Mouse (Mus musculus) intestine, embryonic 15.5 days (tissue): ENCODE results near the gene Slc1a3. TPM values are rescaled to one million over a fixed set of nuclear protein-coding genes. Genes with fewer than 3 reads are reported as not detected.
A peak's percentile ranks its signal among the peaks of the same experiment; 100 is the strongest.

Experiments
- ATAC-seq: fragments of 200-750 bp; cut with Nextera tagmentation; 2 replicates; pipeline ENCODE4 v1.8.0; 2017; ENCODE audit warnings: moderate TSS enrichment, moderate library complexity
- H3K27ac ChIP-seq: fragments of 300-500 bp; sonication (generic); 2 replicates; pipeline ENCODE4 v1.5.1; 2015; ENCODE audit warnings: mild to moderate bottlenecking, inconsistent platforms
- H3K27me3 ChIP-seq: fragments of 300-500 bp; sonication (generic); replicated peaks from 2 replicates; pipeline ENCODE4 v1.6.1; 2015; ENCODE audit warnings: inconsistent platforms
- H3K36me3 ChIP-seq: fragments of 300-500 bp; sonication (generic); 2 replicates; pipeline ENCODE4 v1.6.1; 2015; ENCODE audit warnings: inconsistent platforms
- H3K4me1 ChIP-seq: fragments of 300-500 bp; sonication (generic); replicated peaks from 2 replicates; pipeline ENCODE4 v1.6.1; 2015; ENCODE audit warnings: inconsistent platforms
- H3K4me2 ChIP-seq: fragments of 300-500 bp; sonication (generic); replicated peaks from 2 replicates; pipeline ENCODE4 v1.6.1; 2015; ENCODE audit warnings: mild to moderate bottlenecking, inconsistent platforms
- H3K4me3 ChIP-seq: fragments of 300-500 bp; sonication (generic); replicated peaks from 2 replicates; pipeline ENCODE4 v1.5.1; 2015; ENCODE audit warnings: inconsistent platforms
- H3K9ac ChIP-seq: fragments of 300-500 bp; sonication (generic); 2 replicates; pipeline ENCODE4 v1.6.1; 2015; ENCODE audit warnings: inconsistent platforms
- H3K9me3 ChIP-seq: fragments of 300-500 bp; sonication (generic); 2 replicates; pipeline ENCODE4 v1.6.1; 2016; ENCODE audit warnings: inconsistent platforms
- WGBS: fragments of 180-500 bp; shearing (Covaris S2); methylation state at CpG from one replicate; pipeline ENCODE4 v1.1.7; 2015; 5-methylcytosine and 5-hydroxymethylcytosine counted together
- polyA plus RNA-seq: library from polyadenylated mRNA; unstranded; fragments of >200 nt; fragmentation: Nextera tagmentation; extraction: Ambion mirVana; gene quantifications from 2 replicates; pipeline ENCODE4 v1.2.1, GENCODE M21; 2015

The Slc1a3 gene
- polyA plus RNA-seq, result 6.5 and 6.8 TPM in 2 replicates

GRCm38 (mm10) chr15:8710146-8711006, at the start of gene Slc1a3:
Gene Slc1a3 (minus strand): TSS chr15:8710764.
- WGBS, result under 1% methylated on average over 34 of the region's 34 CpGs
- no peaks in the 10 kb centered on the region for H3K9me3 ChIP-seq

GRCm38 (mm10) chr15:8759026-8759425, 48.5 kb upstream of the Slc1a3 start:
- Histone ChIP-seq H3K27ac (no peak overlapping the region), H3K4me3 (no peak overlapping the region), H3K4me1 (no peaks in the 10 kb centered on the region), H3K4me2 (no peak overlapping the region), H3K36me3 (no peaks in the 10 kb centered on the region), H3K9ac (no peak overlapping the region), H3K9me3 (no peaks in the 10 kb centered on the region), H3K27me3 (no peaks in the 10 kb centered on the region)
- 64% methylated on average over 3 of the region's 3 CpGs for WGBS
- no peak for ATAC-seq

More at GRCm38 (mm10) chr15:8710146-8711006, at the start of gene Slc1a3:
- Histone ChIP-seq H3K27me3 (no peaks in the 10 kb centered on the region; the same call in 1 of the 2 replicates), H3K9ac (peak within 1 kb of the TSS; percentile 48), H3K4me3 (peak within 1 kb of the TSS; percentile 66), H3K4me1 (no peaks in the 10 kb centered on the region), H3K27ac (0 out of 2 replicates have a peak within 1 kb of the TSS, but pooled peaks have one; percentile 40), H3K36me3 (no peaks in the 10 kb centered on the region), H3K4me2 (peak within 1 kb of the TSS; percentile 94)
- peak; percentile 94 for ATAC-seq

- no peak overlapping the region for H3K27ac ChIP-seq
- no peak overlapping the region for H3K4me2 ChIP-seq
- H3K9ac ChIP-seq, result no peak overlapping the region
- no peaks in the 10 kb centered on the region for H3K9me3 ChIP-seq
- no peaks in the 10 kb centered on the region for H3K4me1 ChIP-seq
- H3K27me3 ChIP-seq, result no peaks in the 10 kb centered on the region
- H3K36me3 ChIP-seq, result no peaks in the 10 kb centered on the region
- no peak for ATAC-seq
- H3K4me3 ChIP-seq, result no peak overlapping the region
- WGBS, result 77% methylated on average over 6 of the region's 6 CpGs
Measured at GRCm38 (mm10) chr15:8756441-8756840, 45.9 kb upstream of the Slc1a3 start.

GRCm38 (mm10) chr15:8749762-8750161, 39.2 kb upstream of the Slc1a3 start:
- Histone ChIP-seq H3K4me2 (no peak overlapping the region), H3K9ac (no peak overlapping the region), H3K9me3 (no peaks in the 10 kb centered on the region), H3K4me1 (no peaks in the 10 kb centered on the region), H3K4me3 (no peak overlapping the region), H3K27ac (no peak overlapping the region), H3K27me3 (no peaks in the 10 kb centered on the region), H3K36me3 (no peaks in the 10 kb centered on the region)
- no peak for ATAC-seq
- WGBS, result 92% methylated on average over 4 of the region's 4 CpGs

- WGBS, result 76% methylated on average over 1 of the region's 1 CpGs
- Histone ChIP-seq H3K36me3 (no peaks in the 10 kb centered on the region), H3K9me3 (no peaks in the 10 kb centered on the region), H3K27ac (no peak overlapping the region), H3K4me1 (no peaks in the 10 kb centered on the region), H3K9ac (no peak overlapping the region), H3K4me2 (no peak overlapping the region), H3K4me3 (no peak overlapping the region), H3K27me3 (no peaks in the 10 kb centered on the region)
- no peak for ATAC-seq
Measured at GRCm38 (mm10) chr15:8748771-8749170, 38.2 kb upstream of the Slc1a3 start.

GRCm38 (mm10) chr15:8741593-8741992, 31.0 kb upstream of the Slc1a3 start:
- no peaks in the 10 kb centered on the region for H3K27me3 ChIP-seq
- no peak overlapping the region for H3K27ac ChIP-seq
- no peak overlapping the region for H3K9ac ChIP-seq
- ATAC-seq, result no peak
- WGBS, result 32% methylated on average over 6 of the region's 6 CpGs
- no peaks in the 10 kb centered on the region for H3K36me3 ChIP-seq
- H3K4me2 ChIP-seq, result no peak overlapping the region
- H3K4me1 ChIP-seq, result no peaks in the 10 kb centered on the region
- H3K9me3 ChIP-seq, result no peaks in the 10 kb centered on the region
- no peak overlapping the region for H3K4me3 ChIP-seq

- H3K4me3 ChIP-seq, result no peak overlapping the region
- no peaks in the 10 kb centered on the region for H3K27me3 ChIP-seq
- H3K36me3 ChIP-seq, result no peaks in the 10 kb centered on the region
- no peak overlapping the region for H3K4me2 ChIP-seq
- H3K9ac ChIP-seq, result no peak overlapping the region
- no peaks in the 10 kb centered on the region for H3K9me3 ChIP-seq
- ATAC-seq, result no peak
- H3K4me1 ChIP-seq, result no peaks in the 10 kb centered on the region
- WGBS, result 90% methylated on average over 8 of the region's 8 CpGs
- no peak overlapping the region for H3K27ac ChIP-seq
Measured at GRCm38 (mm10) chr15:8740724-8741123, 30.2 kb upstream of the Slc1a3 start.

GRCm38 (mm10) chr15:8738156-8738555, 27.6 kb upstream of the Slc1a3 start:
- 87% methylated on average over 5 of the region's 5 CpGs for WGBS

GRCm38 (mm10) chr15:8734363-8734739, 23.8 kb upstream of the Slc1a3 start:
- ATAC-seq, result no peak
- no peaks in the 10 kb centered on the region for H3K36me3 ChIP-seq
- H3K27me3 ChIP-seq, result no peaks in the 10 kb centered on the region
- no peaks in the 10 kb centered on the region for H3K4me1 ChIP-seq
- H3K9me3 ChIP-seq, result no peaks in the 10 kb centered on the region
- no peak overlapping the region for H3K27ac ChIP-seq
- no peak overlapping the region for H3K4me2 ChIP-seq
- H3K9ac ChIP-seq, result no peak overlapping the region
- no peak overlapping the region for H3K4me3 ChIP-seq
- WGBS, result 46% methylated on average over 6 of the region's 6 CpGs

More at GRCm38 (mm10) chr15:8738156-8738555, 27.6 kb upstream of the Slc1a3 start:
- no peak overlapping the region for H3K4me3 ChIP-seq
- no peaks in the 10 kb centered on the region for H3K9me3 ChIP-seq
- no peak overlapping the region for H3K9ac ChIP-seq
- H3K36me3 ChIP-seq, result no peaks in the 10 kb centered on the region
- H3K27ac ChIP-seq, result no peak overlapping the region
- ATAC-seq, result no peak
- no peaks in the 10 kb centered on the region for H3K4me1 ChIP-seq
- no peaks in the 10 kb centered on the region for H3K27me3 ChIP-seq
- H3K4me2 ChIP-seq, result no peak overlapping the region

- WGBS, result 24% methylated on average over 7 of the region's 7 CpGs
- H3K27ac ChIP-seq, result no peak overlapping the region
- no peaks in the 10 kb centered on the region for H3K27me3 ChIP-seq
Measured at GRCm38 (mm10) chr15:8733669-8734362, 23.3 kb upstream of the Slc1a3 start.

GRCm38 (mm10) chr15:8728861-8729260, 18.3 kb upstream of the Slc1a3 start:
- H3K4me1 ChIP-seq, result no peaks in the 10 kb centered on the region
- H3K36me3 ChIP-seq, result no peaks in the 10 kb centered on the region
- H3K9ac ChIP-seq, result no peak overlapping the region
- no peak overlapping the region for H3K4me2 ChIP-seq
- H3K9me3 ChIP-seq, result no peaks in the 10 kb centered on the region
- no peak for ATAC-seq
- no peaks in the 10 kb centered on the region for H3K27me3 ChIP-seq
- no peak overlapping the region for H3K27ac ChIP-seq
- no peak overlapping the region for H3K4me3 ChIP-seq
- 88% methylated on average over 7 of the region's 7 CpGs for WGBS

More at GRCm38 (mm10) chr15:8733669-8734362, 23.3 kb upstream of the Slc1a3 start:
- Histone ChIP-seq H3K4me1 (no peaks in the 10 kb centered on the region), H3K4me2 (no peak overlapping the region), H3K4me3 (no peak overlapping the region), H3K9ac (no peak overlapping the region), H3K36me3 (no peaks in the 10 kb centered on the region), H3K9me3 (no peaks in the 10 kb centered on the region)
- no peak for ATAC-seq

- Histone ChIP-seq H3K4me1 (no peaks in the 10 kb centered on the region), H3K9ac (no peak overlapping the region), H3K4me2 (no peak overlapping the region), H3K27me3 (no peaks in the 10 kb centered on the region), H3K27ac (no peak overlapping the region), H3K4me3 (no peak overlapping the region), H3K36me3 (no peaks in the 10 kb centered on the region), H3K9me3 (no peaks in the 10 kb centered on the region)
- 69% methylated on average over 14 of the region's 14 CpGs for WGBS
- no peak for ATAC-seq
Measured at GRCm38 (mm10) chr15:8722386-8723100, 12.0 kb upstream of the Slc1a3 start.
